Mouse (Mus musculus): ENCODE data around the gene Megf6.

Megf6 gene

GRCm38 (mm10) chr4:154262071-154262470 is 91.5 kb downstream of the Megf6 start:
- DNase-seq, result no peak

DNA sequence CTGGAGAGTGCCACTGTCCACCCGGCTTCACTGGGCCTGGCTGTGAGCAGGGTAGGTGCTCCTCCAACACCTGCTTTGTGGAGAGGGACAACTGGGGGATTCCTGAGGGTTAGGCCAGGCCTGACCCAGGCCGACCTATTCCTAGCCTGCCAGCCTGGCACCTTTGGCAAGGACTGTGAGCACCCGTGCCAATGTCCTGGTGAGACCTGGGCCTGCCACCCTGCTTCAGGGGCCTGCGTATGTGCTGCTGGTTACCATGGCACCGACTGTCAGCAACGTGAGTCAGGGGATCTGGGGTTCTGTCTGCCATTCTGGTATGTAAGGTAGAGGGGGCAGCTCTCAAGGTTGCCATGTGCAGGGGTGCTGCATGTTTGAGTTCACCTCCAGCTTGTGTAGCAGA is 97.0 kb downstream of the Megf6 start:
- no peak for DNase-seq

- peak; percentile 52 for DNase-seq
Observed at GRCm38 (mm10) chr4:154269520-154269919, 99.0 kb downstream of the Megf6 start.

- DNase-seq, result peak; percentile 48
Observed at GRCm38 (mm10) chr4:154273000-154273399, 102.5 kb downstream of the Megf6 start.

DNA sequence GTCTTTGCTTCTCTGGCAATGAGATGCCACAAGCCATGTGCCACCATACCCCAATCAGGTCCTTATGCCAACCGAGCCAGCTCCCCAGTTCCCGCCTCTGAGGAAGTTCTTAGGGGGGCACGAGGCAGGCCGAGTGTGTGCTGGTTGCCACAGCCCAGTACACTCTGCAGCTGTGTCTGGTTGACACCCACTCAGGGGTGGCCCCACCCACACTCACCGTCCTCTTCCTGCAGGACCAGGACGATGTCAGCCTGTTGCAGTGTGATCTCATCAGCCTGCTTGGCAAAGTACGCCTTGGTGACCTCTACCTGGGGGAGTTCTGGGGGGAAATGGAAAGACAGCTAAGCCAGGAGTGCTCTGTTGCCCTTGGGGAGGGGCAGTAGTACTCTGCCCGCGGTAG is 109.0 kb downstream of the Megf6 start:
- no peak for DNase-seq

DNA sequence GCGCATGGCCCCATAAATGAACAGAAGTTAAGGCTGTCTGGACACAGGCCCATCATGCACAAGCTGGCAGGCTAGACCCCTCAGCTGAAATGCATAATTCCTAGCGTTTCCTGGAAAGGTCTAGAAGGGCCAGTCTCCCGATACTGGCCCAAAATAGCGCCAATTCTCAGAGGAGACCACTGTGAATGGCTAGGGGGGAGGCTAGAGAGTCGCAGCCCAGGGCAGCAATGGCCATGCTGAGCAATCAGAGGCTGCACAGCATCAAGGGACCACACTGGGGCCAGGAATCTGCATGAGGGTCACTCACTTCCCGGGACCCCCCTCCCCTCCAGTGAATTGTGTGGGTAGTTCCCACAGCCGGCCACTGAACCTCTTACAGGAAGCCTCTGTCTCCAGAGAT is 113.1 kb downstream of the Megf6 start:
- DNase-seq, result no peak

DNA sequence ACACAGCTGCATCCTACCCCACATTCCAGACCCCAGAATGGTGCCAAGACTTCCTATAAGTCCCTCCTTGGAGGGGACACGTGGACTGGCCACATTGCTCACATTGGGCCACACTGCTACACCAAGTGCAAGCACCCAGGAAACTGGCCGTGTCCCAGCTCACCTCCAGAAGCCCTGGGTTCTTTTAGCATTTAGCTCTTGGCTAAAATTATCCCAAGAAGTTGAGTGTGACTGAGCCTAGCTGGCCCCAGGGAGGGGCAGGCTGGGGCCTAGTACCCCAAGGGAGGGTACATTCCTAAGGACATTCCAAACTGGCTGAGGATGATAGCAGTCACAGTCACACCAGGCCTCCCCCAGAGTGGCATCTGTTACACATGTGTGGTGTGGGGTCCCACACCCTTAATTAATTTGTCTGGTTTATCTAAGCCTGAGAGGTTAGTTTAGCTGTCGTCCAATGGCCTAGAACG is 123.2 kb downstream of the Megf6 start:
- DNase-seq, result peak; percentile 76

- DNase-seq, result peak; percentile 94
Observed at GRCm38 (mm10) chr4:154294262-154294731, 123.8 kb downstream of the Megf6 start.

DNA sequence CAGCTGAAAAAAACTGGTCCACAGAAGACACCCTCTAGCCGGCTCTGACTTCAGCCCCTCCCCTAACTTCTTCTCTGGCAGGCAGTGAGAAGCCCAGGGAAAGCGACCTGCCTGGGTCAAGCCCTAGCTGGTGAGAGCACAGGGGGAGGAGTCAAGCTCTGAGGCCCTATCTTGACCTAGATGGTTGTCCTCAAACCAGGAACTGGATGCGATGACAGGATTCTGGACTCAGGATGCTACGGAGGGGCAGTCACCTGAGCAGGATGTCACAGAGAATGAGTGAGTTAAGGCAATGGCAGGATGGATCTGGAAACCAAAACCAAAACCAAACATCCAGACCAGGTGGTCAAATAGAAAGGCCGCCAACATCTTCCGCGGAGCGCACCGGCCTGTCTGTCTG is 127.2 kb downstream of the Megf6 start:
- DNase-seq, result peak; percentile 86

GRCm38 (mm10) chr4:154299541-154300271 is 129.2 kb downstream of the Megf6 start:
- peak; percentile 92 for DNase-seq

DNA sequence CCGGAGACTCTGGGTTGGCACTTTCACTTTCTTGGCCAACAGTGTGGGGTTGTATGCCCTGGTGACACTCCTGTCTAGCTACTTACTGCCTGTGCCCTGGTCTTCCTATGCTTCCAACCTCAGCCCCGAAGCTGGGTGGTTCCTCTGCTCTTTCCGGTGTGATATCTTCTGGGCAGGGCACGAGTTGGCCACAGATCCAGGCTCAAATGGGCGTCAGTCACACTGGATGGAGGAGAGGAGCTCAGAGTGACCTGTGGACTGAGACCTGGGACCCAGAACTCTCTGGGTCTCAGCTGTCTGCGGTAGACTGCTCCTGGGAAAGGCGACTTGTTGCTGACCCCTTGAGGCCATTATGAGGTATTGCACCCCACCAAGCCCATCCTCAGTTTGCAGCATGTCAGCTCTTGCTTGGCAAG is 130.9 kb downstream of the Megf6 start, which contains the start of gene Arhgef16:
Gene Arhgef16, minus strand, starts transcription at position 211 of the 416 bp plus-strand sequence.
- peak; percentile 68 for DNase-seq

DNA sequence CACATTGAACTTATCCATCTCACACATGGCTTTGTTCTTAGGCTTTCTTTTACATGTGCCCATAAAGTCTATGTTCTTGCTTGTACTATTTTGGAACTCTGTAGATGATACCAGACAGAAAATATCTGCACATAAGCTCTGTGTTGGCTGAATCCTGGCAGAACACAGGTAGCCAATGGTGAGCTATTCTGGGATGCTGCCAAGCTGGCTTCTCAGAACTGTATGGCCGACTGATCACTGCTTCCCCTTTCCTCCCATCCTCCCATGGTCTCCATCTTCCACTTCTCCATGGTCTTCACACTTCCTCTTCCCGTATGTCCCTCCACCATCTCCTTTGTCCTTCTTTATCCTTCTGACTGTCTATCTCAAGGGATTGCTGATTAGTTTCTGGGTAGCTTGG is 138.6 kb downstream of the Megf6 start:
- DNase-seq, result no peak

GRCm38 (mm10) chr4:154310576-154311262 is 140.2 kb downstream of the Megf6 start:
- DNase-seq, result no peak

DNA sequence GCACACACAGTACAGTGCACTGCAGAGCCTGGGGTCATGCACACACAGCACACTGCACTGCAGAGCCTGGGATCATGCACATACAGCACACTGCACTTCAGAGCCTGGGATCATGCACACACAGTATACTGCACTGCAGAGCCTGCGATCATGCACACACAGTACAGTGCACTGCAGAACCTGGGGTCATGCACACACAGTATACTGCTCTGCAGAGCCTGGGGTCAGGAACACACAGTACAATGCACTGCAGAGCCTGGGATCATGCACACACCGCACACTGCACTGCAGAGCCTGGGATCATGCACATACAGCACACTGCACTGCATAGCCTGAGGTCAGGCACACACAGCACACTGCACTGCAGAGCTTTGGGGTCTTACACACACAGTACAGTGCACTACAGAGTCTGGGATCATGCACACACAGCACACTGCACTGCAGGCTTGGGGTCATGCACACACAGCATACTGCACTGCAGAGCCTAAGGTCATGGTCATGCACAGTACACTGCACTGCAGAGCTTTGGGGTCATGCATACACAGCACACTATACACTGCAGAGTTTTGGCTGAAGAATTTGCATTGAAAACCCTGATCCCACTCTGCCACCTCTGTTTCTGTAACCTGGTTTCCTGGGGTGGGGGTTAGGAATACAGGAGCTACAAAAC is 141.7 kb downstream of the Megf6 start:
- DNase-seq, result no peak

DNA sequence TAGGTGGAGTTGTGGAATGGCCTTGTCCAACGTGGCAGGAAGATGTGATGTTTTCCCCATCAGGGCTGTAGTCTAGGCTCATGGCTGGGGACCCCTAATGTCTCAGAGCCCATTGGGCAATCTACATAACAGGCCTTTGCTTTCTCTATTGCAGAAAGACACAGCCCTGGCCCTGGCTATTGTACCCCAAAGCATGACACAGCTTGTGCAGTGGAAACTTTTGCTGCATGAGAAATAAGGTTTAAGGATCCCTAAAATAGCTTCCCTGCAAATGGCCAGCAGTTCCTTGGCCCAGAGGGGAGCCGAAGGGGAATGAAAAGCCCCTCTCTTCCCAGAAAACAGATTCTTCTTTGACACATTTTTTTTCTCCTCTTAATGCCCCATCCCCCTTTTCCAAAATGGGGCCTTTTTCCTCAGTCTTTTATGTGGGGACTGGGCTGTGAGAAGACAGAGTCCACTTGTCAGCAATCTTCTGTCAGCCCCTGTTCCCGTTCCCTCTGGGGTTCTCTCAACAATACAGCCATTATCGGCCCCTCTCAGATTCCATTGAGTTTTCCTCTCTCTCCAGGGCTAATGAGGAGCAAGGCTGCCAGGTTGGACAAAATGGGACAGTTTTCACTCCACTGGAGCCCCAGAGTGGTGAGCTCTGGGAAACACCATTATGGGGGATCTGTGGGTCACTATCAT is 142.5 kb downstream of the Megf6 start:
- no peak for DNase-seq

DNA sequence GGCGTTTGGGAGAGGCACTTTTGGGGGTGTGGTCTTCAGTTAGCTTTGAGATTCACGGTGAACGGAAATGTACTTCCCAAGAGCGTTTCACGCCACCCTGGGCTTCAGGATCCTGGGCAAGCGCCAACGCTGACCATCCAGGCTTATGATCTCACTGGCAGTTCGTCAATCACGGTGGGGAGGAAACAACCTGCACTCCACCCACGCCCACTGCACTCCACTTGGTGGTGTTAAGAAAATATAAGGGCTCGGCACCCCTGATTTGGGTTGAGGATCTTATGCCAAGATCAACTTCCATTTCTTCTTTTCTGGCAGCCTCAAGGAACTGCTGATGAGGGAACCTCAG is 143.1 kb downstream of the Megf6 start:
- no peak for DNase-seq
